Mouse (Mus musculus): Measurements from ENCODE around the gene Supt4a. TPM values are rescaled to one million over a fixed set of nuclear protein-coding genes. Genes with fewer than 3 reads are reported as not detected.

Supt4a gene
- total and polyA plus RNA-seq, 2 experiments = 41.9 to 59.9 TPM

GRCm38 (mm10) chr11:87753891-87754501 is 16.6 kb downstream of the Supt4a start:
- H3K27ac ChIP-seq (replicated peaks; ENCODE audit: insufficient read depth, low read depth, low read length) = no peak overlapping the region
- TF ChIP-seq CTCF (IDR thresholded peaks at IDR 0.05; ENCODE audit: low read depth, low read length) (no peak), POLR2A (IDR thresholded peaks at IDR 0.05; ENCODE audit: extremely low read depth, insufficient read depth, low read length) (no peak)
- 0 out of 2 replicates have a peak, but pooled peaks cover 3% of the 10 kb centered on the region for H3K79me2 ChIP-seq (ENCODE audit: control insufficient read depth, insufficient read depth, low read length)
- H3K4me1 ChIP-seq (ENCODE audit: control insufficient read depth, insufficient read depth, low read length) = no peaks in the 10 kb centered on the region
- H3K4me3 ChIP-seq (ENCODE audit: insufficient read depth, low read depth, low read length) = no peak overlapping the region
- H3K36me3 ChIP-seq (ENCODE audit: control insufficient read depth, insufficient read depth, low read length) = no peaks in the 10 kb centered on the region
- 86% methylated on average over 5 of the region's 5 CpGs for WGBS
- H3K27me3 ChIP-seq (ENCODE audit: control insufficient read depth, insufficient read depth, low read length) = no peaks in the 10 kb centered on the region
- no peak overlapping the region for H3K9ac ChIP-seq (ENCODE audit: low read depth, low read length)
- no peak for DNase-seq (ENCODE audit: extremely low read depth, low read depth, low spot score)

GRCm38 (mm10) chr11:87754603-87755002 is 17.3 kb downstream of the Supt4a start:
- Histone ChIP-seq H3K79me2 (ENCODE audit: control insufficient read depth, insufficient read depth, low read length) (0 out of 2 replicates have a peak, but pooled peaks cover 3% of the 10 kb centered on the region), H3K4me3 (ENCODE audit: insufficient read depth, low read depth, low read length) (no peak overlapping the region), H3K9ac (ENCODE audit: low read depth, low read length) (no peak overlapping the region), H3K27ac (replicated peaks; ENCODE audit: insufficient read depth, low read depth, low read length) (peak overlapping the region; percentile 53), H3K4me1 (ENCODE audit: control insufficient read depth, insufficient read depth, low read length) (no peaks in the 10 kb centered on the region), H3K36me3 (ENCODE audit: control insufficient read depth, insufficient read depth, low read length) (no peaks in the 10 kb centered on the region), H3K27me3 (ENCODE audit: control insufficient read depth, insufficient read depth, low read length) (no peaks in the 10 kb centered on the region)
- no peak for DNase-seq (ENCODE audit: extremely low read depth, low read depth, low spot score)
- TF ChIP-seq POLR2A (IDR thresholded peaks at IDR 0.05; ENCODE audit: extremely low read depth, insufficient read depth, low read length) = no peak
- TF ChIP-seq CTCF (IDR thresholded peaks at IDR 0.05; ENCODE audit: low read depth, low read length) = no peak
- 65% methylated on average over 5 of the region's 5 CpGs for WGBS

GRCm38 (mm10) chr11:87755360-87756017 is 18.1 kb downstream of the Supt4a start:
- H3K4me1 ChIP-seq (ENCODE audit: control insufficient read depth, insufficient read depth, low read length) = no peaks in the 10 kb centered on the region
- peak; percentile 43 for DNase-seq (ENCODE audit: extremely low read depth, low read depth, low spot score)
- WGBS = 70% methylated on average over 17 of the region's 17 CpGs
- no peaks in the 10 kb centered on the region for H3K27me3 ChIP-seq (ENCODE audit: control insufficient read depth, insufficient read depth, low read length)
- TF ChIP-seq POLR2A (IDR thresholded peaks at IDR 0.05; ENCODE audit: extremely low read depth, insufficient read depth, low read length) (peak; percentile 30; the same call in 1 of the 2 replicates), CTCF (IDR thresholded peaks at IDR 0.05; ENCODE audit: low read depth, low read length) (no peak)
- H3K36me3 ChIP-seq (ENCODE audit: control insufficient read depth, insufficient read depth, low read length) = no peaks in the 10 kb centered on the region
- no peak overlapping the region for H3K27ac ChIP-seq (replicated peaks; ENCODE audit: insufficient read depth, low read depth, low read length)
- H3K9ac ChIP-seq (ENCODE audit: low read depth, low read length) = no peak overlapping the region; the same call in 1 of the 2 replicates
- H3K4me3 ChIP-seq (ENCODE audit: insufficient read depth, low read depth, low read length) = peak overlapping the region; percentile 75; the same call in 1 of the 2 replicates
- H3K79me2 ChIP-seq (ENCODE audit: control insufficient read depth, insufficient read depth, low read length) = 0 out of 2 replicates have a peak, but pooled peaks cover 3% of the 10 kb centered on the region

GRCm38 (mm10) chr11:87756251-87756820 is 19.0 kb downstream of the Supt4a start:
- Histone ChIP-seq H3K27me3 (ENCODE audit: control insufficient read depth, insufficient read depth, low read length) (no peaks in the 10 kb centered on the region), H3K4me1 (ENCODE audit: control insufficient read depth, insufficient read depth, low read length) (no peaks in the 10 kb centered on the region), H3K79me2 (ENCODE audit: control insufficient read depth, insufficient read depth, low read length) (0 out of 2 replicates have a peak, but pooled peaks cover 3% of the 10 kb centered on the region), H3K27ac (replicated peaks; ENCODE audit: insufficient read depth, low read depth, low read length) (peak overlapping the region; percentile 54), H3K4me3 (ENCODE audit: insufficient read depth, low read depth, low read length) (peak overlapping the region; percentile 75), H3K9ac (ENCODE audit: low read depth, low read length) (peak overlapping the region; percentile 29), H3K36me3 (ENCODE audit: control insufficient read depth, insufficient read depth, low read length) (no peaks in the 10 kb centered on the region)
- no peak for DNase-seq (ENCODE audit: extremely low read depth, low read depth, low spot score)
- no peak for TF ChIP-seq CTCF (IDR thresholded peaks at IDR 0.05; ENCODE audit: low read depth, low read length)
- no peak for TF ChIP-seq POLR2A (IDR thresholded peaks at IDR 0.05; ENCODE audit: extremely low read depth, insufficient read depth, low read length)
- WGBS = 83% methylated on average over 15 of the region's 15 CpGs

GRCm38 (mm10) chr11:87757001-87757954 is 19.9 kb downstream of the Supt4a start:
- TF ChIP-seq POLR2A (IDR thresholded peaks at IDR 0.05; ENCODE audit: extremely low read depth, insufficient read depth, low read length) (no peak), CTCF (IDR thresholded peaks at IDR 0.05; ENCODE audit: low read depth, low read length) (no peak)
- WGBS = 80% methylated on average over 25 of the region's 25 CpGs
- no peaks in the 10 kb centered on the region for H3K36me3 ChIP-seq (ENCODE audit: control insufficient read depth, insufficient read depth, low read length)
- H3K4me3 ChIP-seq (ENCODE audit: insufficient read depth, low read depth, low read length) = peak overlapping the region; percentile 75
- H3K27me3 ChIP-seq (ENCODE audit: control insufficient read depth, insufficient read depth, low read length) = no peaks in the 10 kb centered on the region
- 0 out of 2 replicates have a peak, but pooled peaks cover 3% of the 10 kb centered on the region for H3K79me2 ChIP-seq (ENCODE audit: control insufficient read depth, insufficient read depth, low read length)
- peak overlapping the region; percentile 43; the same call in 1 of the 2 replicates for H3K27ac ChIP-seq (replicated peaks; ENCODE audit: insufficient read depth, low read depth, low read length)
- H3K9ac ChIP-seq (ENCODE audit: low read depth, low read length) = peak overlapping the region; percentile 69
- DNase-seq (ENCODE audit: extremely low read depth, low read depth, low spot score) = no peak
- H3K4me1 ChIP-seq (ENCODE audit: control insufficient read depth, insufficient read depth, low read length) = no peaks in the 10 kb centered on the region

Data from liver, adult 2 months (tissue).